Comparison of ENCODE assay signal across 21 mouse cellular contexts in genomic region chr9:70266186-70266585, GRCm38 (mm10).
"Had no signal": no experiment of that assay in that cellular context is flagged by ENCODE, and none has a peak within 500 bp of the region (broad histone marks: within the 10 kb centered on the region; RNA-seq: fewer than 3 reads in every experiment).

No protein-coding gene starts in this region.

- H3K9me3 ChIP-seq: heart, embryonic 13.5 days; heart, embryonic 15.5 days; hindbrain, embryonic 13.5 days; hindbrain, embryonic 15.5 days; limb, embryonic 13.5 days; limb, embryonic 15.5 days; liver, embryonic 12.5 days had no signal

- H3K4me2 ChIP-seq: heart, embryonic 11.5 days; heart, embryonic 13.5 days; heart, embryonic 15.5 days; hindbrain, embryonic 13.5 days; hindbrain, embryonic 15.5 days; limb, embryonic 13.5 days; limb, embryonic 15.5 days; liver, embryonic 12.5 days had no signal

- DNase-seq: forebrain, postnatal 0 days; gastrocnemius, postnatal 10 days; gastrocnemius, postnatal 36 days; heart, adult 2 months; heart, postnatal 14 days; heart, postnatal 36 days; kidney, postnatal 14 days; layer of hippocampus, adult 9-11 months; layer of hippocampus, postnatal 36 days; left cerebral cortex, postnatal 4 days had no signal

- H3K36me3 ChIP-seq: heart, embryonic 13.5 days; heart, embryonic 15.5 days; hindbrain, embryonic 13.5 days; hindbrain, embryonic 15.5 days; limb, embryonic 13.5 days; limb, embryonic 15.5 days; liver, embryonic 12.5 days had no signal

- H3K9ac ChIP-seq: forebrain, postnatal 0 days; heart, embryonic 13.5 days; heart, embryonic 15.5 days; hindbrain, embryonic 13.5 days; hindbrain, embryonic 15.5 days; limb, embryonic 13.5 days; limb, embryonic 15.5 days; liver, embryonic 12.5 days had no signal

- H3K27me3 ChIP-seq: heart, embryonic 13.5 days; heart, embryonic 15.5 days; hindbrain, embryonic 13.5 days; hindbrain, embryonic 15.5 days; limb, embryonic 13.5 days; limb, embryonic 15.5 days had no signal

- ATAC-seq: forebrain, postnatal 0 days; hindbrain, postnatal 0 days; intestine, embryonic 16.5 days; liver, embryonic 12.5 days had no signal

- H3K4me3 ChIP-seq: heart, adult 2 months; heart, embryonic 13.5 days; heart, embryonic 15.5 days; hindbrain, embryonic 13.5 days; hindbrain, embryonic 15.5 days; limb, embryonic 13.5 days; limb, embryonic 15.5 days; liver, embryonic 12.5 days had no signal

- H3K27ac ChIP-seq: heart, embryonic 13.5 days; heart, embryonic 15.5 days; hindbrain, embryonic 13.5 days; hindbrain, embryonic 15.5 days; hindbrain, postnatal 0 days; kidney, postnatal 0 days; limb, embryonic 13.5 days; limb, embryonic 15.5 days; liver, embryonic 12.5 days had no signal
